Mouse (Mus musculus): ENCODE measurements around the gene Gm14322. TPM values are rescaled to one million over a fixed set of nuclear protein-coding genes. Genes with fewer than 3 reads are reported as not detected.

The Gm14322 gene
- 2.3 and 3.3 TPM in 2 replicates for polyA plus RNA-seq (2015; fragmentation: Nextera tagmentation; extraction: Ambion mirVana)

GRCm38 (mm10) chr2:177758941-177759558 is at the start of gene Gm14322:
TSS of gene Gm14322 (plus strand) at chr2:177759288.

Other genes with a start within 250 kb of the Gm14322 start
- gene Gm14406, start 181.1 kb upstream of the Gm14322 start, polyA plus RNA-seq (2015; fragmentation: Nextera tagmentation; extraction: Ambion mirVana), result not detected in 2 replicates
- gene Gm14325, start 81.0 kb downstream of the Gm14322 start, polyA plus RNA-seq (2015; fragmentation: Nextera tagmentation; extraction: Ambion mirVana), result 24.3 and 25.3 TPM in 2 replicates
- 1.9 TPM in 2 replicates for gene Gm14327, start 137.8 kb downstream of the Gm14322 start, polyA plus RNA-seq (2015; fragmentation: Nextera tagmentation; extraction: Ambion mirVana)
- not detected in 2 replicates for gene Zfp972, start 166.3 kb downstream of the Gm14322 start, polyA plus RNA-seq (2015; fragmentation: Nextera tagmentation; extraction: Ambion mirVana)
- 18.9 and 24.3 TPM in 2 replicates for gene Gm14326, start 198.0 kb downstream of the Gm14322 start, polyA plus RNA-seq (2015; fragmentation: Nextera tagmentation; extraction: Ambion mirVana)

All from skeletal muscle tissue, postnatal 0 days (tissue).